Mouse (Mus musculus) adrenal gland, adult 18-20 months (tissue): ENCODE measurements around the gene Mmp2. TPM values are rescaled to one million over a fixed set of nuclear protein-coding genes. Genes with fewer than 3 reads are reported as not detected.

Experiments
- DNase-seq, 2 experiments: peaks; one replicate each; pipeline ENCODE4 v3.0.0; 2021 to 2022; ENCODE audit warnings: low spot score in 2 of 2
- total RNA-seq, 2 experiments: library from RNA; stranded (reverse); gene quantifications; 1 replicate in 1 of 2; 2 replicates in 1 of 2; pipeline ENCODE4 v1.2.3; 2021

Mmp2 gene
- total RNA-seq, 2 experiments from 2014 or later = 18.1 to 46.2 TPM

GRCm38 (mm10) chr8:92835901-92836300, 8.8 kb downstream of the Mmp2 start:
- DNase-seq = no peak

GRCm38 (mm10) chr8:92838616-92839015, 11.5 kb downstream of the Mmp2 start:
- no peak for DNase-seq

GRCm38 (mm10) chr8:92839161-92839560, 12.1 kb downstream of the Mmp2 start:
- no peak for DNase-seq

GRCm38 (mm10) chr8:92839876-92840275, 12.8 kb downstream of the Mmp2 start:
- no peak for DNase-seq

GRCm38 (mm10) chr8:92846684-92847083, 19.6 kb downstream of the Mmp2 start:
- no peak for DNase-seq

- DNase-seq = peak in 1 of 2 experiments; percentile 27
Measured at GRCm38 (mm10) chr8:92847299-92847698, 20.2 kb downstream of the Mmp2 start.

- no peak for DNase-seq
Measured at GRCm38 (mm10) chr8:92849261-92849660, 22.2 kb downstream of the Mmp2 start.

GRCm38 (mm10) chr8:92850239-92850638, 23.1 kb downstream of the Mmp2 start:
- peak; percentile 36 to 67 for DNase-seq

- DNase-seq = no peak
Measured at GRCm38 (mm10) chr8:92851381-92851780, 24.3 kb downstream of the Mmp2 start.

- no peak for DNase-seq
Measured at GRCm38 (mm10) chr8:92853188-92853983, 26.3 kb downstream of the Mmp2 start.

- no peak for DNase-seq
Measured at GRCm38 (mm10) chr8:92854673-92855072, 27.6 kb downstream of the Mmp2 start.

GRCm38 (mm10) chr8:92855171-92855894, 28.2 kb downstream of the Mmp2 start, which contains the start of gene Lpcat2:
Gene Lpcat2 (plus strand): TSS chr8:92855339.
- DNase-seq = peak; percentile 72 to 75

- no peak for DNase-seq
Measured at GRCm38 (mm10) chr8:92856273-92856986, 29.3 kb downstream of the Mmp2 start.

GRCm38 (mm10) chr8:92858475-92859182, 31.5 kb downstream of the Mmp2 start:
- no peak for DNase-seq

GRCm38 (mm10) chr8:92861977-92862376, 34.9 kb downstream of the Mmp2 start:
- DNase-seq = no peak

- no peak for DNase-seq
Measured at GRCm38 (mm10) chr8:92870281-92870680, 43.2 kb downstream of the Mmp2 start.

GRCm38 (mm10) chr8:92872063-92872759, 45.1 kb downstream of the Mmp2 start:
- no peak for DNase-seq

- DNase-seq = no peak
Measured at GRCm38 (mm10) chr8:92875795-92876194, 48.7 kb downstream of the Mmp2 start.

- DNase-seq = no peak
Measured at GRCm38 (mm10) chr8:92881247-92881646, 54.2 kb downstream of the Mmp2 start.

- no peak for DNase-seq
Measured at GRCm38 (mm10) chr8:92883771-92884170, 56.7 kb downstream of the Mmp2 start.
